8 mouse cellular contexts compared by ENCODE assay signal in genomic region chr10:43002721-43003465, GRCm38 (mm10).
DNase-seq lines count a peak whose midpoint lies in the region; ATAC-seq and TF ChIP-seq lines count a peak whose summit lies in the region.

No protein-coding gene starts in this region.

- peak overlapping the region; percentile 37 for H3K4me2 ChIP-seq in forebrain, embryonic 15.5 days (replicated peaks)
- H3K4me2 ChIP-seq in liver, embryonic 14.5 days (ENCODE audit: low read depth): peak overlapping the region; percentile 55

- WGBS in heart, adult 2 months: 33% methylated on average over 25 of the region's 25 CpGs
- WGBS in forebrain, embryonic 15.5 days: 13% methylated on average over 25 of the region's 25 CpGs
- 9% methylated on average over 25 of the region's 25 CpGs for WGBS in liver, embryonic 14.5 days (ENCODE audit: insufficient replicate concordance)

- no peaks in the 10 kb centered on the region for H3K79me2 ChIP-seq in heart, adult 2 months (replicated peaks; ENCODE audit: control insufficient read depth, insufficient read depth, low read length)

- peak overlapping the region; percentile 37; the same call in 1 of the 2 replicates for H3K4me3 ChIP-seq in heart, adult 2 months
- peak overlapping the region; percentile 63 for H3K4me3 ChIP-seq in E14TG2a.4 (replicated peaks; ENCODE audit: low read length)
- H3K4me3 ChIP-seq in forebrain, embryonic 15.5 days: peak overlapping the region; percentile 22
- peak overlapping the region in 1 of 2 experiments; percentile 20; a peak in 1 of 4 replicates for H3K4me3 ChIP-seq in liver, embryonic 14.5 days (ENCODE audit: insufficient read depth in 1 of 2, low read depth in 2 of 2, low read length in 2 of 2)

- peaks cover 1% of the 10 kb centered on the region; the same call in 1 of the 2 replicates for H3K4me1 ChIP-seq in heart, adult 2 months (ENCODE audit: control insufficient read depth, insufficient read depth, low read length)
- peaks cover 49% of the 10 kb centered on the region for H3K4me1 ChIP-seq in E14TG2a.4 (replicated peaks; ENCODE audit: low read depth, low read length)
- peaks cover 9% of the 10 kb centered on the region for H3K4me1 ChIP-seq in forebrain, embryonic 15.5 days
- no peaks in the 10 kb centered on the region for H3K4me1 ChIP-seq in liver, embryonic 14.5 days (replicated peaks; ENCODE audit: control insufficient read depth in 2 of 2, insufficient read depth in 2 of 2, low read length in 1 of 2)

- no peak for TF ChIP-seq CTCF in heart, adult 2 months (IDR thresholded peaks at IDR 0.05)
- no peak for TF ChIP-seq CTCF in E14TG2a.4 (conservative IDR thresholded peaks at IDR 0.05; ENCODE audit: low read length)
- no peak for TF ChIP-seq CTCF in liver, embryonic 14.5 days (IDR thresholded peaks at IDR 0.05; ENCODE audit: low read depth)

- 0 out of 2 replicates have a peak overlapping the region, but pooled peaks have one; percentile 28 for H3K9ac ChIP-seq in heart, adult 2 months (ENCODE audit: low read depth, low read length)
- no peak overlapping the region for H3K9ac ChIP-seq in forebrain, embryonic 15.5 days (replicated peaks)
- no peak overlapping the region for H3K9ac ChIP-seq in liver, embryonic 14.5 days (replicated peaks)

- H3K27ac ChIP-seq in heart, adult 2 months: peak overlapping the region; percentile 55
- no peak overlapping the region for H3K27ac ChIP-seq in forebrain, embryonic 15.5 days (replicated peaks)
- H3K27ac ChIP-seq in liver, embryonic 14.5 days: no peak overlapping the region

- ATAC-seq in forebrain, embryonic 15.5 days (replicated peaks): no peak
- ATAC-seq in liver, embryonic 14.5 days (ENCODE audit: insufficient read depth): no peak

- no peaks in the 10 kb centered on the region for H3K27me3 ChIP-seq in heart, adult 2 months (ENCODE audit: control insufficient read depth, insufficient read depth, low read length)
- peaks cover 65% of the 10 kb centered on the region for H3K27me3 ChIP-seq in E14TG2a.4 (ENCODE audit: insufficient read depth, low read length)
- no peaks in the 10 kb centered on the region for H3K27me3 ChIP-seq in forebrain, embryonic 15.5 days
- peaks cover 3% of the 10 kb centered on the region for H3K27me3 ChIP-seq in liver, embryonic 14.5 days (ENCODE audit: control insufficient read depth, insufficient read depth, low read length)

- DNase-seq in heart, adult 2 months: no peak
- no peak for DNase-seq in heart, adult 9 months (ENCODE audit: low spot score in 2 of 2)
- no peak for DNase-seq in liver, embryonic 14.5 days (ENCODE audit: low read depth in 3 of 3, low spot score in 3 of 3)
- DNase-seq in retina, embryonic 14.5 days (ENCODE audit: low spot score): no peak
- DNase-seq in cerebellum, adult 11 months: no peak
- no peak for DNase-seq in testis, postnatal 14 days (ENCODE audit: low spot score)

- intact Hi-C loops in heart, adult 2 months (cut with DNase I): no loop called here

- TF ChIP-seq EP300 in heart, adult 2 months (IDR thresholded peaks at IDR 0.05; ENCODE audit: insufficient read depth, low read depth, low read length): no peak
- no peak for TF ChIP-seq EP300 in liver, embryonic 14.5 days (IDR thresholded peaks at IDR 0.05; ENCODE audit: low read depth)

- TF ChIP-seq POLR2A in heart, adult 2 months (IDR thresholded peaks at IDR 0.05; ENCODE audit: insufficient read depth, low read depth, low read length): no peak

- H3K36me3 ChIP-seq in heart, adult 2 months (ENCODE audit: control insufficient read depth, insufficient read depth, low read length): no peaks in the 10 kb centered on the region; the same call in 1 of the 2 replicates
- no peaks in the 10 kb centered on the region for H3K36me3 ChIP-seq in E14TG2a.4 (ENCODE audit: insufficient read depth, low read length)
- peaks cover 5% of the 10 kb centered on the region; the same call in 1 of the 2 replicates for H3K36me3 ChIP-seq in forebrain, embryonic 15.5 days
- H3K36me3 ChIP-seq in liver, embryonic 14.5 days (replicated peaks; ENCODE audit: control insufficient read depth, insufficient read depth, low read depth): no peaks in the 10 kb centered on the region

- H3K9me3 ChIP-seq in E14TG2a.4 (ENCODE audit: low read length): no peaks in the 10 kb centered on the region
- no peaks in the 10 kb centered on the region for H3K9me3 ChIP-seq in forebrain, embryonic 15.5 days
- H3K9me3 ChIP-seq in liver, embryonic 14.5 days (ENCODE audit: control insufficient read depth, low read length): no peaks in the 10 kb centered on the region
